Mouse (Mus musculus) gastrocnemius, postnatal 14 days (tissue): ENCODE data around the gene Snrnp35. TPM values are rescaled to one million over a fixed set of nuclear protein-coding genes. Genes with fewer than 3 reads are reported as not detected.
"Not testable (repeated sequence)": the region's sequence is repeated elsewhere in the genome, so short reads cannot be mapped to it uniquely, and the experiment has no call there.

Source experiments
- DNase-seq: peaks from one replicate; pipeline ENCODE4 v3.0.0; 2021; ENCODE audit warnings: mixed read lengths
- intact Hi-C: fragments of 180-260 bp; cut with DNase I; formaldehyde crosslinking; loops from one replicate; pipeline ENCODE4 v1.15.1; 2025; ENCODE audit warnings: low total_unique reads
- total RNA-seq, 2 experiments: library from RNA; stranded (reverse); gene quantifications; 2 replicates each; pipeline ENCODE4 v1.2.3; 2021

The Snrnp35 gene
- total RNA-seq, 2 experiments from 2014 or later: 27.3 to 28.4 TPM

DNA sequence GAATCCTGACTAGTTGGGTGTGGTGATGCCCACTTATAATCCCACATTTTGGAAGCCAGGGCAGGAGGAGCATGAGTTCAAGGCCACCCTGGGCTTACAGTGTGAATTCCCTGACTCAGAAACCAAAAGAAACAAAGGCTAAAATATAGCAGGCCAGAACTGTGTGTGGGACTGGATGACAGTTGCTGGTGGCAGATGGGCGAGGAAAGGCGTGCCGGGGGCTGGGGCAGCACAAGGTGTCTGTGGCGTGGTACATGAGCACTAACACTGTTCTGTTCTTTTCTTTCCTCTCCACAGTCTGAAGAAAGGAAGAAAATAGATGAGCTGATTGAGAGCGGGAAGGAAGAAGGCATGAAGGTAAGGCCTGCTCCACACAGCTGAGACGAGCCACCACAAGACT lies 26.2 kb upstream of the Snrnp35 start:
- intact Hi-C loops: no loop called here
- DNase-seq: no peak

DNA sequence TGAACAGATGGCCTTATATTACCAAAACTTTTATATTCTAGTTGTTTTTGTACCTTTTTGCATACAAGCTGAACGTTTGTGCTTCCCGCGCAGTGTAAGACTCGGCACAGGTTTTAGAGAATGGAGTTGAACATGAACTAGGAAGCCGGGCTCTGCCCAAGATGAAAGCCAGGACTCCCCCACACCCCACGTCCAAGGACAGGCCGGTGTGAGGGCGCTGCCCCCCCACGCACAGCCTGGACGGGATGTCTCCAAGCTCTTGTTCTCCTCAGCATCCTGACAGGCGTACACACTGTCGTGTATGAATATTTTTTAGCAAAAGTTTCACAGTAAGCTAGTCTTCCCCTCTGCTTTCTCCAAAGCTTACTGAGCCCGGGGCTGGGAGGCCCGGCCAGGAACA lies 22.0 kb upstream of the Snrnp35 start:
- intact Hi-C loops, DNase-seq: not testable (repeated sequence)

DNA sequence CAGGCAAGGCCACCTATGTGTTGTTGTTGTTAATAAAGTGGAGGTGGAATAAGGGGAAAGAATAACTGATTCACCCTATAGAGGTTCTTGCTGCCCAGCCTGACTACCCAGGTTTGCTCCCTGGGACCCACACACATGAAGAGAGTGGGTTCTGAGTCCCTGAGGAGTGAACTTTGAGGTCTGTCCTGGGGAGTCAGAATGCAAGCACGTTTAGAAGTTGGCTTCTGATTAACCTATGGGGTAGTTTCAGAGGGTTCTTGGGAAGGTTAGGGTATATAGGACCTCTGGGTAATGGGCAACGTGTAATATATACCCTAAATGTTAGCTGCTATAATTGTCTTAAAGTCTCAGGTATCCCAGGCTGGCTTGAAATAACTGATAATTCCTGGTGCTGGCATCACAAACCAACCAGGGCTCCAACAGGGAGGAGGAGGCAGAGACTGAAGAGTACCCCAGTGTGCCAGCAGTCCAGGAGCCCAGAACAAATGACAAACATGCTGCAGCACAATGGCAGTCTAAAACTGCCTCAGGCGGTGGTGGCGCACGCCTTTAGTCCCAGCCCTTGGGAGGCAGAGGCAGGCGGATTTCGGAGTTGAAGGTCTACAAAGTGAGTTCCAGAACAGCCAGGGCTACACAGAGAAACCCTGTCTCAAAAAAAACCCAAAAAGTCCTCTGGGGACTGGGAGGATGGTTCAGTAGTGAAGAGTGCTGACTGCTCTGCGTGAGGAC lies 20.5 kb upstream of the Snrnp35 start:
- intact Hi-C loops: no loop called here
- DNase-seq: no peak

DNA sequence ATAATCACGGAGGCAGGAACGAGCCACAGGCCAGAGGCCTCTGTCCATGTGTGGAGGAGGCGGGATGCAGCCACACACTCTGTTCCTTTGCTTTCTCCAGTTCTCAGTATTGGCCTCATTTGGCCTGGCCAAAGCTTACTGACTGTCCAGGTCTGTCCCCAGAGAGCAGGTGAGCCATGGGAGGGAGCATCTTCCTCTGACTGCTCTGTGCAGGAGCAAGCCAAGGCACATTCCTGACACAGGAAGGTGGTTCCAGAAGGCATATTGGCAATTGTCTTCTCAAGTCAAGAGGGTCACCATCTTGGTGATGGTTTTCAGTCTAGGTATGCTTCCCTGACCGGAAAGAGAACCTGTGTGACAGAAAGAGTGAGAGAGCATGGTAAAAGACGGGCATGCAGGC lies 19.5 kb upstream of the Snrnp35 start:
- DNase-seq: no peak
- intact Hi-C loops: no loop called here

DNA sequence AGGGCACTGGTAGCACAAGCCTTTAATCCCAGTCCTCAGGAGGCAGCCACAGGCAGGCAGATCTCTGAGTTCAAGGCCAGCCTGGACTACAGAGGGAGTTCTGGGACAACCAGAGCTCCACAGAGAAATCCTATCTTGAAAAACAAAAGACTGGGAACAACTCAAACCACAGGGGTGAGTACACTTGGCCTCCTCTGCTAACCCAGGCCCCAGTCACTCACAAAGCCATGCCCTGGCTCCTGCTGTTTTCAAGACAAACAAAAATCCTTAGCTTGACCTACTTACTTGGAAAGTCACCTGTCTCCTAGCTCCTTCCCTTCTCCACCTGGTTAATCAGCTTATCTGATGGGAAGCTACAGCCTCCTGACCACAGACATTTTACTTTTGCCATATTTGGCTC lies 18.0 kb upstream of the Snrnp35 start:
- no peak for DNase-seq

DNA sequence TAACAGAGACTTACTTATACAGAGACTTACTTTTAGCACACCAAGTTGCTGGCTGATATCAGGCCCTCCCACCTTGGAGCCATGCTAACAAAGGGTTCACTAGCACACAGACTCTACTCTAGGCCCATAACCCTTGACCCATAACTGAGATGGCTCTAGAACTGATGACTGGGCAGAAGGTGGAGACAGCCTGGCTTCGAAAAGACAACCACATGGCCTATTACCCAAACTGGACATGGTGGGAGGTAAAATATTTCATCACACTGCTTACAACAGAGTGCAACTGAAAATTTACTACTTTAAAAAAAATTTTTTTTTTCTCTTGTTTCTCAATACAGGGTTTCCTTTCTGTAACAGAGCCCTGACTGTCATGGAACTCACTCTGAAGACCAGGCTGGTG lies 15.2 kb upstream of the Snrnp35 start:
- intact Hi-C loops: no loop called here
- DNase-seq: no peak

More for the DNA sequence above, 18.0 kb upstream of the Snrnp35 start:
- intact Hi-C loops: no loop called here

DNA sequence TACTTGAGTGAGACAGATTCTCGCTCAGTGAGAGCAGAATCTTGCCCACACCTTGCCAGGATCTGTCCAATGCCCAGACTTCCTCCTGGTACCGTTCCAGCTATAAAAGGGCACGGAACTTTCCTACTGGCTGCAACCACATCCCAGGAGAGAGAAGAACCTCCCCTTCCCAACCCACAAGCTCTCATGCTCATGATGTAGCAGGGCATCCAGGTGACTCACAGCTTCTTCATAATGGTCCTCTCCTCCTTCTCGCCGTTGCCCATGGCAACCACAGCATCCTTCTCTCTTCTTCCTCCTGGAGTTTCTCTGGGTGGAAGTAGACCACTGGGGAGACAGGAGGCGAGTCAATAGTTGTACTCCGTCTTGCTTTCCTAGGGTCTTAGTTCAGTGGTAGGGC lies 14.6 kb upstream of the Snrnp35 start:
- intact Hi-C loops: no loop called here
- DNase-seq: no peak

DNA sequence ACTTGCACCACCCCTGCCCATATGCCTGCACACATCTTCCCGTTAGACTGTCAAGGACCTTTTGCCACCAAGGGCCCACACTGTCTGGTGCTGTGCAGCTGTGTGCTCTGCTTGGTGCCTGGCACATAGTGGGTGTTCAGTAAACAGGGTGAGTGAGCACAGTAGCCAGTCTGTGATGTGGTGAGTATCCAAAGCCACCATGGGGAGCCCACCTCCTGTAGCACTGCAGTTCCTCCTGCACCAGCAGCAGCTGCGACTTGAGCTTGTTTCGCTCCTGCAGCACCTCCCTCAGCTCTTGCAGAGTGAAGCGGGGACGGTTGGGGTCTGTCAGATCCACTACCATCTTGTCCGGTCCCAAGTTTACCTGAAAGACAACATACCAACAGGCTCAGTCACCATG lies 13.4 kb upstream of the Snrnp35 start:
- intact Hi-C loops: no loop called here
- no peak for DNase-seq

DNA sequence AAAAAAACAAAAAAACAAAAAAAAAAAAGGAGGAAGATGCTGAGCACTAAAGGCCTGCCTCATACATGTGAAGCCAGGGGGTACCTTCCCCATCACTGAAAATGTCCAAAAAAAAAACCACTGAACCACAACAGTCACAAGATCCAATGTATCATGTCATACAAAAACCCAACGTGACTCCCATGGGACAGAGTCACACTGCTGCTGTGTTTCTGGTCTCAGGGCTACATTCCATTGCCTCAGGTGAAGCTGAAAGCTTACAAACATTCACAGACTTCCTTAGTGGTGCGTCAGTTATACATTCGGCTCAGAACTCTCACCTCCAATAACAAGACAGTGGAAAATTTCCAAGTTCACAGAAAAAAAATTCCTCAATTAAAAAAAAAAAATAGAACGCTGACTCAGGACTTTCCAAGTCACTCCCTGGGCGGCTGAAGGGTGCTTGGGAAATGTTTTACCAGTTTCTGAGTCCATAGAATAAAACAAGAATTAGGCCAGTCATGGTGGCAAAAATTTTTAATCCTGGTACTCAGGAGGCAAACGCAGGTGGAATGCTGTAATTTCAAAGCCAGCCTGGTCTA lies 12.3 kb upstream of the Snrnp35 start:
- no peak for DNase-seq
- intact Hi-C loops: no loop called here

DNA sequence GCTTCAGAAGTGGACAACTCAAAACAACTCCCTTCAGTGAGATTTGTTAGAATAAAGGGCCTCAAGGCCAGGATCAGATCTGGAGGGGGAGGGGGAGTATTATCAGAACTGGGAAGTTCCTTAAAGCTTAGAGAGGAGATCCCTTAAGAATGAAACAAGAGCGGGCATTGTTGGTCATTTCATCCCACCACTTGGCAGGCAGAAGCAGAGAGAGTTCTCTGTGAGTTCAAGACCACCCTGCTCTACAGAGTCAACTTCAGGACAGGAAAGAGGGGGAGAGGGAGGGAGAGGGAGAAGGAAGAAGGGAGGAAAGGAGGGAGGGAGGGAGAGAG lies 4.1 kb upstream of the Snrnp35 start:
- DNase-seq: no peak
- intact Hi-C loops: no loop called here

DNA sequence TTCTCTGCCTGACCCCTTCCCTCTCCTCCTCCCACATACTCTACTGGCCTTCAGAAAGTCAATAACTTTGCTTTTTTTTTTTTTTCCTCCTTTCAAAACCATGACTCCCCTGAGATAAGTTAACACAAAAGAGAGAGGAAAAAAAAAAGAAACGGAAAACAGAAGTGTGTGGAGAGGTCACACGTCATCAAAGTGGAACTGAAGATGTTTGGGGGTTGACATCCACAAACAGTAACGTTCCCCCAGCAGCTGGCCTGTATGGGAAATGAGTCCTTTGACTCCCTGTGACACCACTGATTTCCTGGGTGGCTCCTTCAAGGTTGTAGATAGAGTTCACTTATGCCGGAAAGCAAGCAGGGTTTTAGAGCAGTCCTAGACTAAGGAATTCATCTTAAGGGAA lies 2.8 kb upstream of the Snrnp35 start:
- no peak for DNase-seq
- intact Hi-C loops: no loop called here

DNA sequence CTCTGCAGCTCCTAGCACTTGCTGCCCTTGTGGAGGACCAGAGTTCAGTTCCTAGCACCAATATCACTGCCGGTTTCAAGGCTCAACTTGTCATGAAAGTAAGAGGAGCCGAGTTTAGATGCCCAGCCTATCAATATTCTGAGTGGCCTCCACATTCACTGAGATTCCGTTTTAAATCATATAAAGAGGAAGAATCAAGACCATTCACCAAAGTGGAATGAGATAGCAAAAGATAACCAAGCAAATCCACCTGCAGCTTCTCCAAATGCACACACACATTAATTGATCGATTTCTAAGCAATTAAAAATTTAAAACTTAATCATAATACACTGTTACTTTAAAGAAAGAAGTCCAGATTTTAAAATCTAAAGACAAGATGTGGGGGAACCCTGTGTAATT lies 1.2 kb upstream of the Snrnp35 start:
- intact Hi-C loops: no loop called here
- DNase-seq: no peak

DNA sequence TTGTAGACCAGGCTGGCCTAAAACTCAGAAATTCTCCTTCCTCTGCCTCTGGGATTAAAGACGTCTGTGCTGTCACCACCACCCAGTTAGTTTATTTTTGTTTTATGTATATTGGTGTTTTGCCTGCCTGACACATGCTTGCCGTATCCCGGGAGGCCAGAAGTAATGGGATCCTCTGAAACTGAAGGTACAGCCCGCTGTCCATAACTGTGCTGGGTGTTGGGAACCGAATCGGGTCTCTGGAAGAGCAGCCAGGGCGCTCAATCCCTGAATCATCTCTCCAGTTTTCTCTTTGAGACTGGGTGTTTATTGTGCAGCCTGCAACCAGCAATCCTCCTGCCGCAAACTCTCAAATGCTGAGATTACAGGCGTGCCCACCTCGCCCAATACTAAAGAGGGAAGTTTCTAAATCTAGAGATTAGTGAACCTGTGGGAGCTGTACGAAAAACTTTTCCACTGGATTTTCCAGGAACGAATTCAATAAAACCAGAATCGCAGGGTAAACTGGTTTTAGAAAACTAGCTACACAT lies 433 bp upstream of the Snrnp35 start:
- DNase-seq: no peak
- intact Hi-C loops: no loop called here

DNA sequence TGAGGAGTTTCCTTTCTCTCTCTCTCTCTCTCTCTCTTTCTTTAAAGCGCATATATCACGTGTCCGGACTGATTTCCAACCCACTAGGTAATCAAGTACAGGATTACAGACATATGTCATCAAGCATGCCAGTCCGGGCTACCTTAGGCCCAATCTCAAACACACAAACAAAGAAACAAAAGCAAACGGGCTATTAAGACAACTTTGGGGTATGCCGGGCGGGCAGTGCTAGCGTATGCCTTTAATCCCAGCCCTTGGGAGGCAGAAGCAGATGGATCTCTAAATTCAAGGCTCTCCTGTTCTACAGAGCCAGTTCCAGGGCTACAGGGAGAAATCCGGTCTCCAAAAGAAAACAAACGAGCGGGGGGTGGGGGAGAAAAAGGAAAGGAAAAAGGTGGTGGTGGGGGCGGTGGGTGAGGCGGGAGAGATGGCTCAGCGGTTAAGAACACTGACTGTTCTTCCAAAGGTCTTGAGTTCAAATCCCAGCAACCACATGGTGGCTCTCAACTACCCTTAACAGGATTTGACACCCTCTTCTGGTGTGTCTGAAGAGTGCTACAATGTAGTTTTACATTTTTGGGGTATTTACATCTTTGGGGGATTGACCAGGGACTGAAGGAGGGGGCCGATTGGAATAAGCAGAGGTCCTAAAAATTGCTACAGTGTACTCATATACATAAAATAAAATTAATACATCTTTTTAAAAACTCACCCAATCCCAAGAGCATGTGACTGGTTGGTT lies 892 bp downstream of the Snrnp35 start:
- DNase-seq: no peak
- intact Hi-C loops: no loop called here

DNA sequence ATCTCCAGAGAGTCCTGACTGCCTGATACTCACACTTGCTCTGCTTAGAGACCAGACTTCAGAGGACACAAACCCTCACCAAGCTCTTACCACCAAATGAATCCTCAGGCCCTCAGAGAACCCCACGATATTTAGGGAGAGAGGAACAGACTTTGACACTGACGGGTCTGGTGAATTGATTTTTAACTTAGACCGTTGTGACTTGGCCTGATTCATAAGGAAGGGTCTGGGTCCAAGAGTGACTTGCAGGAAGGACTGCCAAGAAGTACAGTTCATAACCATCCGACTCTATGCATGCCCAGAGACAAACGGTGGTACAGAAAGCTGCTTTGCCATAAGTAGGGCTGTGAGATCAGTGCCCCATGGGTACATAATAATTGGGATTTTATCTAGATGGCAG lies 2.7 kb downstream of the Snrnp35 start:
- no peak for DNase-seq
- intact Hi-C loops: no loop called here

DNA sequence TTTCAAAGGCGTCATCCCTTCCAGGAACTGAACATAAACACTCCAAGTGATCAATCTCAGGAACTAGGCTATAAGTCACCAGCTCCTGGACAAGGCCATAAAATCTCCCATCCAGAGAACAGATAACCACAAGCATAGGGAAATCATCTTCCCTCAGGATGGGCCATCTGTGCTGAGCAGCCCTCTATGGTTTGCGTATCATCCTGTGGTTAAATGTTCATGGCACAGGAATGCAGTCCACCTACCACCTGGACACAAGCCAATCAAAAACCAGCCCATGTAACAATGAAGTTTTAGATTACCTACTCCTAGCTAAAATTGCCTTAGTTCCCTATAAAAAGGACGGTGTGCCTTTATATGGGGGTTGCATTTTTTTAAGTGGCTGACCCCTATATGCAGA lies 6.0 kb downstream of the Snrnp35 start:
- no peak for DNase-seq
- intact Hi-C loops: no loop called here

DNA sequence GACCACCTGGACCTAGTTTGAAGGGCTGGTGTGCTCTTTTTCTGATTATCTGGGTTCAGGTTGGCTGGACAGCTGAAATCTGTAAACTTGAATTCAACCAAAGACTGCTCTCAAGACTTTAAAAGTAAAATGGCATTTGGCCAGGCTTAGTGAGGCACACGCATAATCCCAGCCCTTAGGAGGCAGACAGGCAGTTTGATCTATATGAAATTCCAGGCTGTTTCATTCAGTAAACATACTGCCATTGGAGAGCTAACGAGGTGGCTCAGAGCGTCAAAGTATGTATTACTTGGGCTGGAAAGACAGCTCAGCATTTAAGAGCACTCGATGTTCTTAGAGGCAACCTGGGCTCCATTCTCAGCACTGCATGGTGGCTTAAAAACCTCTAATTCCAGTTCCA lies 8.8 kb downstream of the Snrnp35 start:
- no peak for DNase-seq
- intact Hi-C loops: no loop called here

DNA sequence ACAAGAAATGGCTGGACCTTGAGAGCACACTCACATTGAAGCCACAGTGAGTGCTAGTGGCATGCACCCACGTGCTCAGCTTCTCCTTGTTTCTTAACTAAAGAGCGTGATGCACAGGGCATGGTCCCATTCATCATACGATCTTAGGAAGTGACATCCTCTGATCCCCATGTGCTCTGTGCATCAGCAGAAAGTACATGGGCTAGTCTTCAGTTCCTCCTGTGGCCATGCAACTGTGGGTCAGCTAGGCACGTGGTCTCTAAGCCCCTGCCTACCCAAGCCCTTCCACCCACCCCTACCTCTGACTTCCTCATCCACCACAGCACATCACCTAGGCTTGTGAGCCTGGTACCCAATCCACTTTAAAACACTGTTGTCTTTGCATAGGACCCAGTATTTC lies 9.7 kb downstream of the Snrnp35 start:
- DNase-seq: no peak
- intact Hi-C loops: no loop called here

DNA sequence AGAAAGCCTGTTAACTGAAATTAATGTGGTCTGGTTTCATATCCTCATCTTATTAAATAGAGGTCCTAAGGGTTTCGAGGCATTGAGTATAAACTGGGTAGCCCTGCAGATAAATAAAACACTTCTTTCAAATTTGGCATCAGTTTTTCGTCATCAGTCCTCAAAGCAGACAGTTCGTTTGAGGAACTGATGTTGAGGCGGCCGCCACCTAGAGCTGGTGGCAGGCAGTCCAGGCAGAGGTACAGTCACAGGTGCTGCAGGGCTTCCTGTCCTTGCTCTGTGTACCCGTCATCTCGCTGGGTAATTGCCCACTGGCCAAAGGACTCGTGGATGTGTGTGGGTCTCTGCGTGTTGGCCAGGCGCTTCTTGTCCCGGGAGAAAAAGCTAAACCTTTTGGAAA lies 10.5 kb downstream of the Snrnp35 start:
- DNase-seq: no peak
- intact Hi-C loops: no loop called here

DNA sequence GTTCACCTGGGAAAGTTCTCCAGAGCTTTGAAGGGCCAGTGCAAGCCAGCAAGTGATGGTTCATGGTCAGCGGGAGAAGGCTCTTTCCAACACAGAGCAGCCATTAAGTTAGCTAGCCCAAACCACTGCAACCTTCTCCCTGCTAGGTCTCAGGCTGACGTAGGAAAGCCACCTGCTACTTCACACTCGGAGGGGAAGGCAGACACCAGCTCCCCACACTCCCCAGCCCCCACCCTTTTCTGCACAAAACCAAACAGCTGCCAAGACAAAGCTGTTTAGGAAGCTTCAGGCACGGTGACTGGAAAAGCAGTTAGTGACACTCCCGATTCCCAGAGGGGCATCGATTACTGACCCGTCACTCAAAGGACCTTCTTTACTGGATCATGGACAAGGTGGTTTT lies 12.6 kb downstream of the Snrnp35 start:
- intact Hi-C loops: no loop called here
- DNase-seq: no peak
